1 mouse cellular context compared by ENCODE assay signal in genomic region chr16:55821997-55822740, GRCm38 (mm10).
TF ChIP-seq lines count a peak whose summit lies in the region.

No protein-coding gene starts in this region.

TF ChIP-seq in MEL, 35 proteins besides CTCF, POLR2A, EP300 and RAD21 (continued from another document):
- TF ChIP-seq MAZ (IDR thresholded peaks at IDR 0.05; ENCODE audit: low read depth, low read length) (peak; percentile 17), ELF1 (IDR thresholded peaks at IDR 0.05; ENCODE audit: low read depth, low read length) (peak; percentile 40; the same call in 1 of the 2 replicates), TBP (IDR thresholded peaks at IDR 0.05; ENCODE audit: low read depth, low read length) (peak; percentile 76), MYB (IDR thresholded peaks at IDR 0.05; ENCODE audit: low read depth, low read length) (no peak), NRF1 (IDR thresholded peaks at IDR 0.05; ENCODE audit: insufficient read depth, low read depth, low read length, poor library complexity, severe bottlenecking) (0 out of 2 replicates have a peak, but pooled peaks have one; percentile 10), SMC3 (IDR thresholded peaks at IDR 0.05; ENCODE audit: low read depth, low read length) (no peak)
